Mouse (Mus musculus) hindbrain, postnatal 0 days (tissue): ENCODE measurements at regions not wholly inside any gene's neighbourhood (a gene's known extent, or its start where the extent isn't known, plus 50 kb on each side); places are given as distances from the start of the nearest gene placed in this dataset.

ENCODE experiments used
- ATAC-seq: fragments of 200-750 bp; cut with Nextera tagmentation; 2 replicates; pipeline ENCODE4 v1.8.0; 2017; ENCODE audit warnings: mild to moderate bottlenecking, moderate TSS enrichment, moderate library complexity
- DNase-seq: peaks from one replicate; pipeline ENCODE4 v3.0.0-alpha.2; 2015; ENCODE audit warnings: low spot score
- H3K27ac ChIP-seq: fragments of 300-500 bp; sonication (generic); 2 replicates; pipeline ENCODE4 v1.5.1; 2014; ENCODE audit warnings: mild to moderate bottlenecking
- H3K27me3 ChIP-seq: fragments of 300-500 bp; sonication (generic); 2 replicates; pipeline ENCODE4 v1.6.1; 2014; ENCODE audit warnings: low read length, mixed read lengths; ENCODE audit not compliant: insufficient read depth
- H3K36me3 ChIP-seq: fragments of 300-500 bp; sonication (generic); 2 replicates; pipeline ENCODE4 v1.6.1; 2014; ENCODE audit warnings: low read length, mixed read lengths; ENCODE audit not compliant: insufficient read depth
- H3K4me1 ChIP-seq: fragments of 300-500 bp; sonication (generic); 2 replicates; pipeline ENCODE4 v1.6.1; 2014; ENCODE audit warnings: antibody characterized with exemption, low read length, mixed read lengths; ENCODE audit not compliant: insufficient read depth
- H3K4me2 ChIP-seq: fragments of 300-500 bp; sonication (generic); 2 replicates; pipeline ENCODE4 v1.6.1; 2014; ENCODE audit warnings: low read depth, mild to moderate bottlenecking, low read length, moderate library complexity, mixed read lengths
- H3K4me3 ChIP-seq: fragments of 300-500 bp; sonication (generic); 2 replicates; pipeline ENCODE4 v1.5.1; 2014; ENCODE audit warnings: low read length
- H3K9ac ChIP-seq: fragments of 300-500 bp; sonication (generic); replicated peaks from 2 replicates; pipeline ENCODE4 v1.6.1; 2014; ENCODE audit warnings: mild to moderate bottlenecking, low read length, moderate library complexity, mixed read lengths
- H3K9me3 ChIP-seq: fragments of 300-500 bp; sonication (generic); 2 replicates; pipeline ENCODE4 v1.6.1; 2016; ENCODE audit warnings: low read length, mixed read lengths
- CTCF ChIP-seq: IDR thresholded peaks from 2 replicates; pipeline ENCODE4 v1.5.1; 2016; ENCODE audit warnings: antibody characterized with exemption, control low read depth, low read depth
- WGBS: fragments of 180-500 bp; shearing (Covaris S2); extraction: QIAGEN DNeasy Blood & Tissue Kit; methylation state at CpG from one replicate; pipeline ENCODE4 v1.1.7; 2014; 5-methylcytosine and 5-hydroxymethylcytosine counted together

GRCm38 (mm10) chr6:93041041-93041440 lies 97.7 kb upstream of the Adamts9 start:
- no peak for TF ChIP-seq CTCF
- no peak overlapping the region for H3K9ac ChIP-seq
- H3K27ac ChIP-seq, result no peak overlapping the region
- no peak overlapping the region for H3K4me3 ChIP-seq
- DNase-seq (no peak), ATAC-seq (no peak)
- H3K27me3 ChIP-seq, result no peaks in the 10 kb centered on the region
- no peaks in the 10 kb centered on the region for H3K36me3 ChIP-seq
- H3K4me1 ChIP-seq, result no peaks in the 10 kb centered on the region
- WGBS, result 60% methylated on average over 3 of the region's 3 CpGs
- H3K9me3 ChIP-seq, result 0 out of 2 replicates have a peak, but pooled peaks cover 3% of the 10 kb centered on the region
- no peak overlapping the region for H3K4me2 ChIP-seq

- ATAC-seq, result no peak
- Histone ChIP-seq H3K9ac (no peak overlapping the region), H3K4me2 (no peak overlapping the region), H3K4me3 (no peak overlapping the region), H3K27ac (no peak overlapping the region), H3K4me1 (no peaks in the 10 kb centered on the region), H3K36me3 (no peaks in the 10 kb centered on the region), H3K27me3 (no peaks in the 10 kb centered on the region), H3K9me3 (no peaks in the 10 kb centered on the region; the same call in 1 of the 2 replicates)
- TF ChIP-seq CTCF, result no peak
- 88% methylated on average over 1 of the region's 1 CpGs for WGBS
- no peak for DNase-seq
These were observed 88.6 kb upstream of the Adamts9 start for GRCm38 (mm10) chr6:93031812-93032330.

GRCm38 (mm10) chr6:93026068-93027022 lies 83.1 kb upstream of the Adamts9 start:
- no peak for ATAC-seq

GRCm38 (mm10) chr6:93014534-93014933 lies 71.2 kb upstream of the Adamts9 start:
- Histone ChIP-seq H3K4me1 (no peaks in the 10 kb centered on the region), H3K4me3 (no peak overlapping the region), H3K27me3 (no peaks in the 10 kb centered on the region), H3K36me3 (no peaks in the 10 kb centered on the region), H3K4me2 (no peak overlapping the region), H3K27ac (no peak overlapping the region), H3K9me3 (no peaks in the 10 kb centered on the region), H3K9ac (no peak overlapping the region)
- ATAC-seq, result no peak
- no peak for DNase-seq
- WGBS, result 95% methylated on average over 1 of the region's 1 CpGs
- no peak for TF ChIP-seq CTCF

More at GRCm38 (mm10) chr6:93026068-93027022, 83.1 kb upstream of the Adamts9 start:
- Histone ChIP-seq H3K9ac (no peak overlapping the region), H3K4me2 (no peak overlapping the region), H3K27ac (no peak overlapping the region), H3K27me3 (no peaks in the 10 kb centered on the region), H3K9me3 (no peaks in the 10 kb centered on the region), H3K4me1 (no peaks in the 10 kb centered on the region), H3K4me3 (no peak overlapping the region), H3K36me3 (no peaks in the 10 kb centered on the region)
- no peak for TF ChIP-seq CTCF
- 54% methylated on average over 9 of the region's 9 CpGs for WGBS
- peak; percentile 65 for DNase-seq

- H3K9ac ChIP-seq, result no peak overlapping the region
- no peaks in the 10 kb centered on the region for H3K4me1 ChIP-seq
- WGBS, result 75% methylated on average over 5 of the region's 5 CpGs
- no peaks in the 10 kb centered on the region for H3K27me3 ChIP-seq
- DNase-seq (no peak), ATAC-seq (no peak)
- no peak overlapping the region for H3K27ac ChIP-seq
- no peak overlapping the region for H3K4me3 ChIP-seq
- H3K4me2 ChIP-seq, result no peak overlapping the region
- no peaks in the 10 kb centered on the region for H3K9me3 ChIP-seq
- no peak for TF ChIP-seq CTCF
- no peaks in the 10 kb centered on the region for H3K36me3 ChIP-seq
These were observed 68.6 kb upstream of the Adamts9 start for GRCm38 (mm10) chr6:93011906-93012305.

- Histone ChIP-seq H3K36me3 (no peaks in the 10 kb centered on the region), H3K4me1 (no peaks in the 10 kb centered on the region), H3K27ac (no peak overlapping the region), H3K4me3 (no peak overlapping the region), H3K9ac (no peak overlapping the region), H3K27me3 (no peaks in the 10 kb centered on the region), H3K4me2 (no peak overlapping the region), H3K9me3 (no peaks in the 10 kb centered on the region)
- TF ChIP-seq CTCF, result no peak
- DNase-seq (peak; percentile 12), ATAC-seq (no peak)
- 53% methylated on average over 3 of the region's 3 CpGs for WGBS
These were observed 61.4 kb upstream of the Adamts9 start for GRCm38 (mm10) chr6:93004587-93005240.
